Mouse (Mus musculus): ENCODE data around the gene Itpk1. TPM values are rescaled to one million over a fixed set of nuclear protein-coding genes. Genes with fewer than 3 reads are reported as not detected.

The Itpk1 gene
- polyA plus RNA-seq (2016; fragmentation: Nextera tagmentation; extraction: Ambion mirVana), result 16.1 and 16.9 TPM in 2 replicates

- Histone ChIP-seq H3K27ac (replicated peaks) (peak within 1 kb of the TSS; percentile 92), H3K9me3 (replicated peaks) (no peaks in the 10 kb centered on the region), H3K36me3 (no peaks in the 10 kb centered on the region), H3K27me3 (ENCODE audit: low read depth, poor library complexity, severe bottlenecking) (peaks cover 36% of the 10 kb centered on the region), H3K4me1 (peaks cover 66% of the 10 kb centered on the region), H3K4me3 (peak within 1 kb of the TSS; percentile 84)
- WGBS, result under 1% methylated on average over 101 of the region's 105 CpGs
- DNase-seq (ENCODE audit: low spot score), result peak; percentile 67
These were observed at the start of gene Itpk1 for GRCm38 (mm10) chr12:102704457-102705198. Itpk1 (minus strand) TSS chr12:102704930.

DNA sequence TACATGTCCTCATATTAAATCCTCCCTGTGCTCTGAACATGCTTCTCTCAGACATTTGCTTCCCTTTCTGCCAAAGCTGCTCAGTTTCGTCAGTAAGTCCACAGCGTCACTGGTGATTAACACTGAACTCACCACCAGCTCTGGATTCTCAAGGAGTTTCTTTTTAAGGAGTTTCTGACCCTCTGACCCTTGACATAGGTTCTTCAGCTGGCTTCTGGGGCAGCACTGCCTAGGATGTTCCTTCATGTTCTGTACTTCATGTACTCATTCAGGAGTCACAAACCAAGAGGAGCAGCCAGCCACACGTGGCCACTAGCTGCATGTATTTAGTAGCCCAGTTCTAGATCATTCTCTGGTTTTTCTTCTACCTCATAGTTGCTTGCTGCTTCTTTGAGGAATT lies 43.5 kb upstream of the Itpk1 start:
- 93% methylated on average over 3 of the region's 3 CpGs for WGBS
- Histone ChIP-seq H3K27me3 (ENCODE audit: low read depth, poor library complexity, severe bottlenecking) (no peaks in the 10 kb centered on the region), H3K36me3 (peaks cover 49% of the 10 kb centered on the region), H3K4me3 (no peak overlapping the region), H3K4me1 (peaks cover 21% of the 10 kb centered on the region), H3K9me3 (replicated peaks) (no peaks in the 10 kb centered on the region), H3K27ac (replicated peaks) (no peak overlapping the region)
- DNase-seq (ENCODE audit: low spot score), result no peak

DNA sequence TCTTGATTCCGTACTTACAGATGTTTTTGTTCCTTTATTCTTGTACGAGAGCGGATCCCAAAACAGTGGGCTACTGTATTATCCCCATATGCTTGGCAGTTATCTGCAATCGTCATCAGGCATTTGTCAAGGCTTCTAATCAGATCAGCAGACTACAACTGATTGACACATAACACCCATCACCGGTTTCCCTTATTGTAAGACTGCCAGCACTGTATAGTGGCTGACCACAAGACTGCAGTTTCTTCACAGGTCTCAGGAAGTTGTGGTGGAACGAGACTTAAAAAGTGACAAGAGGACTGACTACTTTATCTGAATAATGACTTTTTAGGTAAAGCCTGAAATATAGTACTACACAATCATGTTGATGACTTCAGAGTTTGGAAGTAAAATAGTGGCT lies 40.1 kb upstream of the Itpk1 start:
- Histone ChIP-seq H3K4me3 (peak overlapping the region; percentile 92), H3K27ac (replicated peaks) (no peak overlapping the region), H3K27me3 (ENCODE audit: low read depth, poor library complexity, severe bottlenecking) (no peaks in the 10 kb centered on the region), H3K9me3 (replicated peaks) (no peaks in the 10 kb centered on the region), H3K36me3 (peaks cover 32% of the 10 kb centered on the region), H3K4me1 (peaks cover 32% of the 10 kb centered on the region)
- no peak for DNase-seq (ENCODE audit: low spot score)
- WGBS, result 76% methylated on average over 6 of the region's 6 CpGs

- Histone ChIP-seq H3K9me3 (replicated peaks) (no peaks in the 10 kb centered on the region), H3K27me3 (ENCODE audit: low read depth, poor library complexity, severe bottlenecking) (no peaks in the 10 kb centered on the region), H3K27ac (replicated peaks) (peak within 1 kb of the TSS; percentile 94), H3K4me1 (peaks cover 32% of the 10 kb centered on the region), H3K36me3 (peaks cover 25% of the 10 kb centered on the region), H3K4me3 (peak within 1 kb of the TSS; percentile 92)
- DNase-seq (ENCODE audit: low spot score), result peak; percentile 93
- under 1% methylated on average over 63 of the region's 63 CpGs for WGBS
These were observed 39.2 kb upstream of the Itpk1 start, which contains the start of the genes Moap1 and Tmem251 for GRCm38 (mm10) chr12:102743589-102744574. Moap1 (minus strand) TSS chr12:102743661. Tmem251 (plus strand) TSS chr12:102743762.

DNA sequence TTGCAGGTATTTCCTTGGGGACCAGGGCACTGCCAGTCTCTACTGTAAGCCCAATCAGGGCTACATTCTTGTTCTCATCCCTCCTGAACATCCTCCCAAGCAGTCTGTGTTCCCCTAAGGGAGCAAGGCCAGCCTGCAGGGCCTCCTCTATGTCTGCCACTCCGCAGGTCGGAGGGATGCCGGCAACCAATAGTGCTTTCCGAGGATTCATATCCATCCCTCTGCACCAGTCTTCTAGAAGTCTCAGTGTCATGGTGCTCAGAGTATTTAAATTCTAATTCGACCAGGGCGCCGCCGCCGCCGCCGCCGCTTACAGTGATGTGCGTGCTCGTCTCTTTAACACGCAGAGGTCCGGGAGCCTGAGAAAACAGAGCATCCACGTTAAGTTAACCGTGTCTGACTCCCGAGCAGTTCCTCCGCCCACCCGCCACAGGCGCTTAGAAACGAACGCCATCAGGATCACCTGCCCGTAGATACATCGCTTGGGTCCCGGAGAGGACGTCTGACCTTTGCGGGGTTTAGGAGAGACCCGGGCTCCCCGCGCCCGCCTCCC lies 38.4 kb upstream of the Itpk1 start:
- no peaks in the 10 kb centered on the region for H3K27me3 ChIP-seq (ENCODE audit: low read depth, poor library complexity, severe bottlenecking)
- whole genome bisulfite sequencing, result under 1% methylated on average over 33 of the region's 33 CpGs
- H3K9me3 ChIP-seq (replicated peaks), result no peaks in the 10 kb centered on the region
- H3K27ac ChIP-seq (replicated peaks), result peak overlapping the region; percentile 94
- DNase-seq (ENCODE audit: low spot score), result no peak
- peaks cover 17% of the 10 kb centered on the region for H3K36me3 ChIP-seq
- peaks cover 32% of the 10 kb centered on the region for H3K4me1 ChIP-seq
- H3K4me3 ChIP-seq, result peak overlapping the region; percentile 92

GRCm38 (mm10) chr12:102742056-102742455 lies 37.3 kb upstream of the Itpk1 start:
- H3K36me3 ChIP-seq, result peaks cover 8% of the 10 kb centered on the region
- no peaks in the 10 kb centered on the region for H3K27me3 ChIP-seq (ENCODE audit: low read depth, poor library complexity, severe bottlenecking)
- DNase-seq (ENCODE audit: low spot score), result no peak
- peak overlapping the region; percentile 92; the same call in 1 of the 2 replicates for H3K4me3 ChIP-seq
- H3K4me1 ChIP-seq, result peaks cover 32% of the 10 kb centered on the region
- no peaks in the 10 kb centered on the region for H3K9me3 ChIP-seq (replicated peaks)
- H3K27ac ChIP-seq (replicated peaks), result no peak overlapping the region
- WGBS, result 92% methylated on average over 7 of the region's 7 CpGs

DNA sequence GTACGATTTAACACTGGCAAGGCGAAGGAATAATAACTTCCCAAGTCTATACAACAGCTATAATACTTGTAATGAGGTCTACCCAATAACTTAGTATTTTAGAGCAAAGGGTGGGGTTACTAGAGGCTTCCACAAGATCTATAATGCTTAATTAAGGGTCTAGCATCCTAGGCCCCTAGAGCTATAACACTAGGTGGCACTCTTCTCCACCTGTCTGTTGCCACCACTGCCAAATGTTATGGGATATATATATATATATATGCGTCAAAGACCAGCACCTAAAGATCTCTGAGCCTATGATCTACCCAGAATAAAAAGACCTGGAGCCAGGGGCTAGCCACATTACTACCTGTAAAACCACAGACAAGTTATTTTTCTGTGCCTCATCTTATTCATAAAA lies 35.6 kb upstream of the Itpk1 start:
- WGBS, result 68% methylated on average over 3 of the region's 3 CpGs
- Histone ChIP-seq H3K4me3 (no peak overlapping the region), H3K9me3 (replicated peaks) (no peaks in the 10 kb centered on the region), H3K27me3 (ENCODE audit: low read depth, poor library complexity, severe bottlenecking) (no peaks in the 10 kb centered on the region), H3K27ac (replicated peaks) (no peak overlapping the region), H3K4me1 (peaks cover 29% of the 10 kb centered on the region), H3K36me3 (peaks cover 6% of the 10 kb centered on the region; the same call in 1 of the 2 replicates)
- DNase-seq (ENCODE audit: low spot score), result no peak

- peaks cover 6% of the 10 kb centered on the region; the same call in 1 of the 2 replicates for H3K36me3 ChIP-seq
- no peaks in the 10 kb centered on the region for H3K27me3 ChIP-seq (ENCODE audit: low read depth, poor library complexity, severe bottlenecking)
- DNase-seq (ENCODE audit: low spot score), result no peak
- no peak overlapping the region for H3K27ac ChIP-seq (replicated peaks)
- WGBS, result 88% methylated on average over 5 of the region's 5 CpGs
- peaks cover 19% of the 10 kb centered on the region for H3K4me1 ChIP-seq
- H3K4me3 ChIP-seq, result no peak overlapping the region
- no peaks in the 10 kb centered on the region for H3K9me3 ChIP-seq (replicated peaks)
These were observed 34.4 kb upstream of the Itpk1 start for GRCm38 (mm10) chr12:102739096-102739495.

GRCm38 (mm10) chr12:102733381-102733780 lies 28.7 kb upstream of the Itpk1 start:
- Histone ChIP-seq H3K36me3 (no peaks in the 10 kb centered on the region), H3K27me3 (ENCODE audit: low read depth, poor library complexity, severe bottlenecking) (no peaks in the 10 kb centered on the region), H3K27ac (replicated peaks) (no peak overlapping the region), H3K4me3 (no peak overlapping the region), H3K9me3 (replicated peaks) (no peaks in the 10 kb centered on the region), H3K4me1 (peaks cover 26% of the 10 kb centered on the region)
- WGBS, result 12% methylated on average over 5 of the region's 5 CpGs
- DNase-seq (ENCODE audit: low spot score), result peak; percentile 64

GRCm38 (mm10) chr12:102730798-102731619 lies 26.3 kb upstream of the Itpk1 start:
- Histone ChIP-seq H3K27me3 (ENCODE audit: low read depth, poor library complexity, severe bottlenecking) (no peaks in the 10 kb centered on the region), H3K9me3 (replicated peaks) (no peaks in the 10 kb centered on the region), H3K27ac (replicated peaks) (peak overlapping the region; percentile 91), H3K4me1 (peaks cover 26% of the 10 kb centered on the region), H3K4me3 (peak overlapping the region; percentile 38), H3K36me3 (no peaks in the 10 kb centered on the region)
- WGBS, result 49% methylated on average over 16 of the region's 16 CpGs
- DNase-seq (ENCODE audit: low spot score), result no peak

- H3K36me3 ChIP-seq, result no peaks in the 10 kb centered on the region
- peak; percentile 91 for DNase-seq (ENCODE audit: low spot score)
- no peaks in the 10 kb centered on the region for H3K9me3 ChIP-seq (replicated peaks)
- peaks cover 26% of the 10 kb centered on the region for H3K4me1 ChIP-seq
- H3K27me3 ChIP-seq (ENCODE audit: low read depth, poor library complexity, severe bottlenecking), result no peaks in the 10 kb centered on the region
- H3K4me3 ChIP-seq, result peak overlapping the region; percentile 38
- WGBS, result 36% methylated on average over 26 of the region's 26 CpGs
- H3K27ac ChIP-seq (replicated peaks), result peak overlapping the region; percentile 91
These were observed 25.4 kb upstream of the Itpk1 start for GRCm38 (mm10) chr12:102729855-102730797.
